In genomic region chr15:60739598-60739997, GRCm38 (mm10) we compare ENCODE assay signal across 23 mouse cellular contexts.
DNase-seq lines count a peak whose midpoint lies in the region; ATAC-seq and TF ChIP-seq lines count a peak whose summit lies in the region.
"Had no signal": no experiment of that assay in that cellular context is flagged by ENCODE, and none has a peak within 500 bp of the region (broad histone marks: within the 10 kb centered on the region; RNA-seq: fewer than 3 reads in every experiment).

No protein-coding gene starts in this region.

- H3K27ac ChIP-seq in lung, embryonic 14.5 days (ENCODE audit: low read depth): no peak overlapping the region
- no peak overlapping the region for H3K27ac ChIP-seq in CH12.LX (ENCODE audit: insufficient read depth, low read depth)
- H3K27ac ChIP-seq in bone marrow macrophage, adult 2 months (ENCODE audit: insufficient read depth, low read depth, low read length): peak overlapping the region; percentile 22; the same call in 1 of the 2 replicates
- H3K27ac ChIP-seq in forebrain, embryonic 12.5 days: no peak overlapping the region
- H3K27ac ChIP-seq: embryonic facial prominence, embryonic 12.5 days; forebrain, embryonic 10.5 days; forebrain, embryonic 15.5 days; heart, embryonic 10.5 days; hindbrain, embryonic 12.5 days; hindbrain, postnatal 0 days had no signal

- no peaks in the 10 kb centered on the region for H3K79me2 ChIP-seq in CH12.LX (replicated peaks; ENCODE audit: control insufficient read depth, extremely low read depth, insufficient read depth, poor library complexity, severe bottlenecking)

- H3K9ac ChIP-seq in lung, embryonic 14.5 days: no peak overlapping the region
- no peak overlapping the region for H3K9ac ChIP-seq in CH12.LX (ENCODE audit: insufficient read depth, low read depth)
- H3K9ac ChIP-seq in forebrain, embryonic 12.5 days: no peak overlapping the region
- H3K9ac ChIP-seq: embryonic facial prominence, embryonic 12.5 days; forebrain, embryonic 15.5 days; hindbrain, embryonic 12.5 days had no signal

- TF ChIP-seq POLR2A in lung, adult 2 months (IDR thresholded peaks at IDR 0.05; ENCODE audit: borderline replicate concordance, extremely low read depth, low read depth, low read length): no peak
- no peak for TF ChIP-seq POLR2A in CH12.LX (IDR thresholded peaks at IDR 0.05; ENCODE audit: low read depth, low read length)
- TF ChIP-seq POLR2A in bone marrow macrophage, adult 2 months (IDR thresholded peaks at IDR 0.05; ENCODE audit: borderline replicate concordance, low read depth, low read length): no peak

- dilution Hi-C loops in CH12.LX (cut with MboI; ENCODE audit: extremely low pct_ligation_motif_present, extremely low pct_unique_long_range_greater_than_20kb, low sequenced_read_pairs): no loop called here

- H3K4me2 ChIP-seq in lung, embryonic 14.5 days: no peak overlapping the region
- H3K4me2 ChIP-seq in CH12.LX (ENCODE audit: insufficient read depth, low read depth, poor library complexity, severe bottlenecking): no peak overlapping the region
- H3K4me2 ChIP-seq in forebrain, embryonic 12.5 days: no peak overlapping the region
- H3K4me2 ChIP-seq: embryonic facial prominence, embryonic 12.5 days; forebrain, embryonic 15.5 days; hindbrain, embryonic 12.5 days had no signal

- WGBS in lung, embryonic 14.5 days: 23% methylated on average over 2 of the region's 2 CpGs
- 17% methylated on average over 2 of the region's 2 CpGs for WGBS in lung, adult 2 months
- 83% methylated on average over 2 of the region's 2 CpGs for WGBS in forebrain, embryonic 12.5 days

- no peak overlapping the region for H3K4me3 ChIP-seq in lung, embryonic 14.5 days (ENCODE audit: low read depth, low read length)
- no peak overlapping the region for H3K4me3 ChIP-seq in lung, adult 2 months (replicated peaks; ENCODE audit: extremely low read depth, low read depth, low read length)
- no peak overlapping the region for H3K4me3 ChIP-seq in CH12.LX (replicated peaks in 1 of 3; ENCODE audit: low read depth in 2 of 3, low read length in 2 of 3, poor library complexity in 1 of 3)
- H3K4me3 ChIP-seq in bone marrow macrophage, adult 2 months (ENCODE audit: insufficient read depth, low read length): no peak overlapping the region
- no peak overlapping the region for H3K4me3 ChIP-seq in forebrain, embryonic 12.5 days (replicated peaks)
- H3K4me3 ChIP-seq: embryonic facial prominence, embryonic 12.5 days; forebrain, embryonic 10.5 days; forebrain, embryonic 15.5 days; heart, embryonic 10.5 days; hindbrain, embryonic 12.5 days had no signal

- no peak for TF ChIP-seq CTCF in lung, embryonic 14.5 days (IDR thresholded peaks at IDR 0.05; ENCODE audit: low read depth)
- no peak for TF ChIP-seq CTCF in lung, adult 2 months (IDR thresholded peaks at IDR 0.05; ENCODE audit: insufficient read depth, low read length)
- no peak for TF ChIP-seq CTCF in CH12.LX (conservative IDR thresholded peaks at IDR 0.05 in 1 of 2, IDR thresholded peaks at IDR 0.05 in 1 of 2; ENCODE audit: low read depth in 2 of 2, low read length in 2 of 2)
- no peak for TF ChIP-seq CTCF in bone marrow macrophage, adult 2 months (IDR thresholded peaks at IDR 0.05; ENCODE audit: low read depth, low read length)

- H3K9me3 ChIP-seq in lung, embryonic 14.5 days (ENCODE audit: low read depth, low read length): no peaks in the 10 kb centered on the region
- no peaks in the 10 kb centered on the region for H3K9me3 ChIP-seq in CH12.LX (replicated peaks; ENCODE audit: low read length)
- no peaks in the 10 kb centered on the region for H3K9me3 ChIP-seq in forebrain, embryonic 12.5 days
- H3K9me3 ChIP-seq: embryonic facial prominence, embryonic 12.5 days; forebrain, embryonic 10.5 days; forebrain, embryonic 15.5 days; heart, embryonic 10.5 days; hindbrain, embryonic 12.5 days had no signal

- in situ Hi-C loops in CH12.LX (cut with MboI; ENCODE audit: low pct_ligation_motif_present, low pct_unique_long_range_greater_than_20kb, low sequenced_read_pairs): no loop called here

- peak; percentile 33 for DNase-seq in lung, embryonic 14.5 days
- no peak for DNase-seq in lung, adult 2 months
- DNase-seq in CH12.LX (ENCODE audit: extremely low read depth): no peak
- DNase-seq in natural killer cell, adult 2 months (ENCODE audit: low spot score in 2 of 2): no peak
- no peak for DNase-seq in ovary, postnatal 36 days (ENCODE audit: low spot score)
- DNase-seq: adrenal gland, adult 8-10 months; adrenal gland, postnatal 36 days; cerebellum, adult 11 months; cerebellum, adult 8-10 months; cerebellum, postnatal 25 days; gastrocnemius, postnatal 10 days; heart, adult 18-20 months; heart, postnatal 10 days; heart, postnatal 4 days had no signal

- no peak for ATAC-seq in lung, embryonic 14.5 days (ENCODE audit: insufficient read depth)
- no peak for ATAC-seq in forebrain, embryonic 12.5 days (ENCODE audit: low FRiP score)
- ATAC-seq: CD4-positive, CD25-positive, alpha-beta regulatory T cell, adult 4 months; forebrain, embryonic 15.5 days; hindbrain, postnatal 0 days had no signal

- TF ChIP-seq EP300 in CH12.LX (IDR thresholded peaks at IDR 0.05; ENCODE audit: low read length): no peak

- H3K27me3 ChIP-seq in lung, embryonic 14.5 days (ENCODE audit: insufficient read depth, low read length): no peaks in the 10 kb centered on the region
- H3K27me3 ChIP-seq in CH12.LX (replicated peaks): no peaks in the 10 kb centered on the region
- H3K27me3 ChIP-seq in forebrain, embryonic 12.5 days: no peaks in the 10 kb centered on the region
- H3K27me3 ChIP-seq: embryonic facial prominence, embryonic 12.5 days; forebrain, embryonic 15.5 days; hindbrain, embryonic 12.5 days had no signal

- H3K4me1 ChIP-seq in lung, embryonic 14.5 days (ENCODE audit: insufficient read depth): no peaks in the 10 kb centered on the region
- no peaks in the 10 kb centered on the region for H3K4me1 ChIP-seq in lung, adult 2 months (ENCODE audit: control insufficient read depth, insufficient read depth, low read length)
- peaks cover 2 to 4% of the 10 kb centered on the region in 2 experiments; a peak in 2 of 4 replicates for H3K4me1 ChIP-seq in CH12.LX (ENCODE audit: control insufficient read depth in 1 of 2, insufficient read depth in 2 of 2)
- H3K4me1 ChIP-seq in bone marrow macrophage, adult 2 months (ENCODE audit: control insufficient read depth, insufficient read depth, low read length): peaks cover 10% of the 10 kb centered on the region
- no peaks in the 10 kb centered on the region for H3K4me1 ChIP-seq in forebrain, embryonic 12.5 days
- H3K4me1 ChIP-seq: embryonic facial prominence, embryonic 12.5 days; forebrain, embryonic 10.5 days; forebrain, embryonic 15.5 days; hindbrain, embryonic 12.5 days had no signal

- no peaks in the 10 kb centered on the region for H3K36me3 ChIP-seq in lung, embryonic 14.5 days (ENCODE audit: insufficient read depth)
- no peaks in the 10 kb centered on the region for H3K36me3 ChIP-seq in CH12.LX (replicated peaks in 1 of 2; ENCODE audit: control insufficient read depth in 1 of 2, insufficient read depth in 1 of 2, low read length in 1 of 2)
- H3K36me3 ChIP-seq in forebrain, embryonic 12.5 days (replicated peaks): no peaks in the 10 kb centered on the region
- H3K36me3 ChIP-seq: embryonic facial prominence, embryonic 12.5 days; forebrain, embryonic 10.5 days; forebrain, embryonic 15.5 days; heart, embryonic 10.5 days; hindbrain, embryonic 12.5 days had no signal

- TF ChIP-seq RAD21 in CH12.LX (IDR thresholded peaks at IDR 0.05; ENCODE audit: low read depth, low read length): no peak

TF ChIP-seq in CH12.LX, 34 proteins besides CTCF, POLR2A, EP300 and RAD21:
- TF ChIP-seq USF2 (conservative IDR thresholded peaks at IDR 0.05; ENCODE audit: low read depth, low read length): no peak
- no peak for TF ChIP-seq HCFC1 (IDR thresholded peaks at IDR 0.05; ENCODE audit: low read depth, low read length)
- peak; percentile 41 for TF ChIP-seq BHLHE40 (IDR thresholded peaks at IDR 0.05; ENCODE audit: low read depth, low read length)
- no peak for TF ChIP-seq POLR2AphosphoS2 (IDR thresholded peaks at IDR 0.05; ENCODE audit: low read depth, low read length)
